Mouse (Mus musculus) frontal cortex, postnatal 14 days (tissue): ENCODE results near the gene Nup93.
A peak's percentile ranks its signal among the peaks of the same experiment; 100 is the strongest.
"Not testable (repeated sequence)": the region's sequence is repeated elsewhere in the genome, so short reads cannot be mapped to it uniquely, and the experiment has no call there.

Experiments used
- DNase-seq, 2 experiments: peaks; one replicate each; pipeline ENCODE4 v3.0.0; 2022; ENCODE audit warnings: low spot score in 2 of 2

Nup93 gene

DNA sequence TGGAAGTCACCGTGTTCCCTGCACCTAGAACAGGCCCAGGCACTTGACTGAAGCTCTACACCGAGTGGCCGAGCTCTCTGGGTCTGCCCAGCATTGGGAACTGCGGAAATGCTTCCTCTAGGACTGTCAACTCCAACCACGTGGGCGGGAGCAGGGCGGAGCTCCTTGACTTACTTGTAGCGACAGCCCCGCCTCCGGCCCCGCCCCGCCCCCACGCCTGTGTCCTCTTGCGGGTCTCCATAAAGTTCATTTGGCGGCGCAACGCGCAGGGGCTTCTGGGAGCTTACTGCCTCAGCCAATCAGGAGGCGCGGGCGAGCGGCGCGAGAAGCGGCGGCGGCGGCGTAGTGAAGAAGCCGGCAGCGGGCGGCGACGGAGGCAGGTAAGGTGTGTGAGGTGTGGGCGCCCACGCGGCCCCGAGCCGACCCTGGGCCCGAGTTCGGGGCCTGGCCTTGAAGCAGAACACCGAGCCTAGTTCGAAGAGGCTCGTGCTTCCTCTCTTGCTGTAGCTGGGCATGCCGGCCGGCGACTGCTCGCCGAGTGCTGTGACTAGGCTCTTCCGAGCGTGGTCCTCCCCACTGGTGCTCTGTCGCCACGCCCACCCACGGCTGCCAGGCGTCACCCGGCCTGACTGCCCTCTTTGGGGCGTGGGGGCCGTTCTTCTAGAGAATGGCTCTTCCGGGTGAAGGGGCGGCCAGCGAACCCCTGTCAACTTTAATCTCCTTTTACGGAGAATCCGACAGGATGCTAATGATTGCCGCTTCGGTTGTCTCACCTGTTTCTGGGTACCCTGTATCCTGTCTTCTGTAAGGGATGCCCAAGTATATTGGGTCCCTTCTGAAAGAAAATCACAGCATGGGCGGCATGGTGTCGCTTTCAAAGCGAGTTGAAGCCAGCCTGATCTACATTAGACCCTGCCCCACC is at the start of gene Nup93:
Gene Nup93, plus strand, starts transcription at position 313 of the 922 bp plus-strand sequence.
- DNase-seq = peak; percentile 98

DNA sequence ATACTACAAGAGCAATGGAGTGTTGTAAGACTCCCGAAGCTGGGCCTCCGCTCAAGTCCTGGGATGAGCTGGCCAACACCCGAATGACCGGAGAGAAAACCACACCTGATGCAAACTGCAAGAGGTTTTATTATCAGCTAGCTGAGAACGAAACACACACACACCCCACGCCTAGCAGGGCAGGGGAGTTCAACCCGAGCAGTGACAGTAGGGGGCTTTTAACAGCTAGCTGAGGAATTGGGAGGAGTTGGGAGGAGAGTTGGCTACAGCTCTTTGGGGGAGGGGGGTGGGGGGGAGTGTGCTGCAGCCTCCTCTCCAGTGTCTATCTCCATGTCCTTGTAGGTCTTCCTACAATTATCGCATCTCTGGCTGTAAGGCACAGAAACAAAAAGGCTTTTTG is 48.6 kb upstream of the Nup93 start:
- not testable (repeated sequence) for DNase-seq

DNA sequence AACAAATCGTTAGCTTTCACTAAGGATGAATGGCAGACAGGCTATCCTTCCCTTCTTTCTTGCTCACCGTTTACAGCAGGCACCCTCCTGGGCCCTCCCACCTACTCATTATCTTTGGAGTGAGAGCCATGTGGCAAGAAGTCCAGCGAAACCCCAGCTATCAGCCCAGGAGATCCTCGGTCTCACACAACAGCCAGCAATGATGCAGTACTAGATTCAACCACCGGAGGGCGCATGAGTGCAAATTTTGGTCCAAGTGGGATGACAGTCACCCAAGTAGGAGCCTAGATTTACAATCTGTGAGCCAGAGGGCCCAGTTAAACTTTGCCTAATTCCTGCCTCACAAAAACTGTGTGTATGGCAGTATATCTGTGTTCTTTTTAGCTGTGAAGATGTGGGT is 47.1 kb upstream of the Nup93 start:
- peak; percentile 81 to 94 for DNase-seq

DNA sequence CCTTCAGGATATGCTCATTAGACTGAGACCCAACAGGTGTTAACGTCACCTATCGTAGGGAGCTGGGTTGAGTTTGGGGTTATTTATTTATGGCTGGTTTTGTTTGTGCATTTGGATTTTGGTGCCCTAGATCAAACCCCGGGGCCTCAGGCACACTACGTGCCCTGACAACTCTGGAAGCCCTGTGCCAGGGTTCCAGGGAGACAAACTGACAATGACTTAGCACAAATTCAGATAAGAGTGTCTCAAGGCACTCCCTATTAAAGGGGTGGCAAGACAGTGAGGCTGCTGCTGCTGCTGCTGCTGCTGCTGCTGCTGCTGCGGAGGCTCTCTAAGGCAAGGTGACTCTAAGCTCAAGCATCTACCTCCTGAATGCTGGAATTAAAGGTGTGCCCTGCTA is 44.8 kb upstream of the Nup93 start:
- DNase-seq = no peak

DNA sequence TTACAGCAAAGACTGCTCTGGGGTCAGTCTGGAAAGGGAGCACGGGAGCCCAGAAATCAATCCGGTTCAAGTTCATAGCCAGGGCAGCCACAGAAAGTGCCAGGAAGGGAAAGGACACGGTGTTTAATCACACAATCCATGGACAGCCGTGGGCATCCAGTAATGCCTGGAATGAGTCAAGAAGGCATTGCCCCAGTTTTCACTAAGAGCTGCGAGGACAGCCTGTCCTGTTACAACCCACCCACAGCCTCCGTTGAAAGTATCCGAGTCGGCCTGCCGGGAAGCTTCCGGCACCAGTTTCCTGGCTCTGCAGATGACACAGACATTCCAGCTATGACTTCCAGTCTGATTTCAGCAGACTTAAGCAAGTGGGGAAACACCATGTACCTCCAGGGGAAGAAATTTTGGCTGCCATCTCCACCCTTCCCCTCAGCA is 43.0 kb upstream of the Nup93 start:
- DNase-seq = no peak

DNA sequence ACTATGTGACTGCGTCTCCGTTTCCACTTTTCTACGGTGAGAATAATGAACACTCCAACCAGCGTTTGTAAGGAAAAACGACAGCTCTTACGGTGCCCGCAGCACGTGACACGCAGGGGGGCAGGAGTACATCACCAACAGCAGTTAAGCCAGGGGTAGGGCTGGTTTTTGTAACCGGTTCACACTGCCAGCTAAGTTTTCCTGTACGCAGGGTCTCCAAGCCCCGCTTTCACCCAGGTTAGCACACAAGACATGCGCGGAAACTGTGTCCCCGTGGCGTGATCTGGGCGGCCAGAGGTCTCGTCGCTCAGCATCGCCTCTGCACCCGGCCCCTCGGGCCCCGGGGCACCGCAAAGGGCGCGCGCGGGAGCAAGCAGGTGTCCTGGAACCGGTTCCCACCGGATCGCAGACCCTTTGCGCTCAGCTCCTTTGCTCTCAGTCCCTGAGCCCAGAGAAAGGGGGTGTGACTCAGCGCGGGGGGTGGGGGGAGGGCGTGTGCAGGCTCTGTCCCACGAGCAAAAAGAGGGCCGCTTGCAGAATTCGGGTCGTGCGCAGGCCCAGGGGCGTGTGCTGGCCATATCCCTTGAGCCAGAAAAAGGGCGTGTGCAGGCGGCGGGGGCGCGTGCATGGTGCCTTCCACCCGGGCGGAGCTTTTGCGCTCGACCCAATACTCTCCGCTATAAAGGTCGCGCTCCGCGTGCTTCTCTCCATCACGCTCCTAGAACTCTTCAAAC is 42.1 kb upstream of the Nup93 start, which contains the start of gene Mt2:
Gene Mt2, plus strand, starts transcription at position 590 of the 734 bp plus-strand sequence.
- DNase-seq = peak; percentile 48 to 68

DNA sequence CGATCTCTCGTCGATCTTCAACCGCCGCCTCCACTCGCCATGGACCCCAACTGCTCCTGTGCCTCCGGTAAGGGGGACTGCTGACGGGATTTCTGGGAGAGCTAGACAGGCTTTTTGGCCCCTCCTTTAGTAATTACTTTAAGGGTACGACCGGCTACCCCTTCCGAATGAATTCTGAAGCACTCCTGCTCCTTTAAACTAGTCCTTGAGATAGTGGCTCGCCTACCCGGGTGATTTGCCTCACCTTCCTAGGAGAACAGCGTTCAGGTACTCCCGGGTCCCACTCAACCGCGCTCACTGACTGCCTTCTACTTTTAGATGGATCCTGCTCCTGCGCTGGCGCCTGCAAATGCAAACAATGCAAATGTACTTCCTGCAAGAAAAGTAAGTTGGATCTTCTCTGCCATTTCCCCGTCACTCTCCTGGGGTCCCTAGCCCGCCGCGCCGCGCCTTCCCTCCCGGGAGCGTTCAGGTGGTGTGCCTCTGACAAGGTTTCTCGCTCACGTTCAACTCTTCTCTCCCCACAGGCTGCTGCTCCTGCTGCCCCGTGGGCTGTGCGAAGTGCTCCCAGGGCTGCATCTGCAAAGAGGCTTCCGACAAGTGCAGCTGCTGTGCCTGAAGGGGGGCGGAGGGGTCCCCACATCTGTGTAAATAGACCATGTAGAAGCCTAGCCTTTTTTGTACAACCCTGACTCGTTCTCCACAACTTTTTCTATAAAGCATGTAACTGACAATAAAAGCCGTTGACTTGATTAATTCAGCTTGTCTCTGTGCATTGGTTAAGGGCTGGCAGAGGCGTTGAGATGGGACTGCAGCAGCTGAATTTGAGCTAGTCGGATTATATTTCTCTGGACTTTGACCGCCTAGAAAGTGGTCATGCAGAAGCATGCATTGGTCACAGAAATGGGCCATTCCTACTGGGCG is 41.3 kb upstream of the Nup93 start:
- no peak for DNase-seq

DNA sequence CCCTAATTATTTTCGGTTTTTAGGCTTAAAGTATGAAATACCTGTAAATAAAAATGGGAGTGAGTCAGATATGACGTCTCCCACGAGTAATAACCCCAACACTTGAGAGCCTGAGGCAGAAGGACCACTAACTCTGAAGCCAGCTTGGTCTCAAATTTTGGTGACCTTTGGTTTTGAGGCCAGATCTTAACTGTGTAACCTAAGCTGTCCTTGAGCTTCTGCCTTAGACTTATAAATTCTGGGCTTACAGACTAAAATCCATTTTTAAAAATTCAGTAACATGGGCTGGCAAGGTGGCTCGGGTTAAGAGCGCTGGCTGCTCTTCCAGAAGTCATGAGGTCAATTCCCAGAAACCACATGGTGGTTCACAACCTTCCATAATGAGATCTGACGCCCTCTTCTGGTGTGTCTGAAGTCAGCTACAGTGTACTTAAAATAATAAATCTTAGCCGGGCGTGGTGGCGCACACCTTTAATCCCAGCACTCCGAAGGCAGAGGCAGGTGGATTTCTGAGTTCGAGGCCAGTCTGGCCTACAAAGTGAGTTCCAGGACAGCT is 40.4 kb upstream of the Nup93 start:
- no peak for DNase-seq

DNA sequence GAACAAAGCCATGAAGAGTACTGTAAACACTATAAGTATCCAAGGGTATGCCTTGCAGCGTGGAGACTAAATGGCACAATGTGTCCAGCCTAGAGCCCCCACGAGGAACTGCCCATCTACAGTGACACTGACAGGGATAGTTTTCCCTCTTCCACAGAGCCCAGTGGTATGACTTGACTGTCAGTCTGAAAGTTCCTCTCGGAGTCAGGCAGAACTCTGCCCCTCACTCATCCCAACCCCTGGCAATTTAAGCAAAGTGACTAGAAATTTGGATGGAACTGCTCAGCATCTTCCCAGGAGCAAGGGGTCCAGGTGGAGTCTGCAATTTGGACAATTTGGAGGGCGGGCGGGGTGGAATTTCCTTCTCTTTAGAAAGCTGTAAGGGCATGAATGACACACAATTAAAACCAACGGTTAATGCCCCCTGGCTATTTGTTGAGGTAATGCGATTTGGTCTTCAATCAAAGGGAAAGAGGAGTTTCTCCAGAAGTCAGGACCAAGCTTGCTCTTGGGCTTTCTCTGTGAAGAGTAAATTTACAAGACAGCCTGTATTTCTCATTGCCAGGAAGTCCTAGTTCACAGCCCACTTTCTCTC is 39.6 kb upstream of the Nup93 start:
- no peak for DNase-seq

DNA sequence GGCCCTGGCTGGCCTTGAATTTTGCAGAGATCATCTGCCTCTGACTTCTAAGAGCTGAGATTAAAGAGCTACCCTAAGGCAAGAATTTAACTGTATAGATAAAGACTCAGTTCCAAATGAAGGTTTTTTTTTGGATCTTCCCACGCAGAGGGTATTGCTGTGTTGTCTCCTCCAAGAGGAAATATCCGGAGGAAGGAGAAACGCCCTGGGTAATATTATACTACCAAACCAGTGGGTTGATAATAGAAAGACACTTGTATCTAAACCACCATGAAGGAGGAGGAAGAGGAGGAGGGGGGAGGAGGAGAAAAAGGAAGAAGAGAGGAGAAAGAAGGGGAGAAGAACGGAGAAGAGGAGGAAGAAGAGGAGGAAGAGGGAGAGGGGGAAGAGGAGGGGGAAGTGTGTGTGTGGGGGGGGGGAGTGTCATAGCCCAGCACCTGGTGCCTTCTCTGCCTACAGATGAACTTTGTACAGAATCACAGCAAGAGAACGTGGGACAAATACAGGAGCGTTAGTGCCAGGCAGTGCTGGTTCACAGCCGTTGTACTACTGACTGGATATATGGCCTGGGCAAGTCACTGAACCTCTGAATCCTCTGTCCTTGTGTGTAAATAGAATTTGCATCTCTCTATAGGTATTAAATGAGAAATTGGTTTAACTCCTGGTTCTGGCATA is 36.5 kb upstream of the Nup93 start:
- no peak for DNase-seq

DNA sequence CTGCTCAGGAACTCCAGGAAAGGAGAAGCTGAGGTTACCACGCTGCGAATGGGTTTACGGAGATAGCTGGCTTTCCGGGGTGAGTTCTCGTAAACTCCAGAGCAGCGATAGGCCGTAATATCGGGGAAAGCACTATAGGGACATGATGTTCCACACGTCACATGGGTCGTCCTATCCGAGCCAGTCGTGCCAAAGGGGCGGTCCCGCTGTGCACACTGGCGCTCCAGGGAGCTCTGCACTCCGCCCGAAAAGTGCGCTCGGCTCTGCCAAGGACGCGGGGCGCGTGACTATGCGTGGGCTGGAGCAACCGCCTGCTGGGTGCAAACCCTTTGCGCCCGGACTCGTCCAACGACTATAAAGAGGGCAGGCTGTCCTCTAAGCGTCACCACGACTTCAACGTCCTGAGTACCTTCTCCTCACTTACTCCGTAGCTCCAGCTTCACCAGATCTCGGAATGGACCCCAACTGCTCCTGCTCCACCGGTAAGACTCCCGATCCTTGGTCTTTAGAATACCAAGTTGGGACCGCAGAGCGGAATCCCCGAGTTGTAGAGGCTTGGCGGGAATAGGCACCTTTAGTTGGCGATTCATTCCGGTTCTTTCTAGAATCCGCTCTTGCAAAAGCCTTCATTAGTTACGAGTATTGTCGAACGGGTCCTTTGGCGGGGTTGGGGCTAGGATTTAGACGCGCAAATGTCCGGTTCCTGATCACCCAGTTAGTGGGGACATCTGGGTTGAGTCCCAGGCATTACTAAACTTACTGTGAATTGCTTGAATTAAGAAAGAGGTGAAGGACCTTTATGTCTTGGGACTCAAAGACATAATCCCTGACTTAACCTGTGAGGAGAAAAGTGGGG is 35.3 kb upstream of the Nup93 start, which contains the start of gene Mt1:
Gene Mt1, plus strand, starts transcription at position 226 of the 856 bp plus-strand sequence.
- DNase-seq = peak; percentile 75 to 85

DNA sequence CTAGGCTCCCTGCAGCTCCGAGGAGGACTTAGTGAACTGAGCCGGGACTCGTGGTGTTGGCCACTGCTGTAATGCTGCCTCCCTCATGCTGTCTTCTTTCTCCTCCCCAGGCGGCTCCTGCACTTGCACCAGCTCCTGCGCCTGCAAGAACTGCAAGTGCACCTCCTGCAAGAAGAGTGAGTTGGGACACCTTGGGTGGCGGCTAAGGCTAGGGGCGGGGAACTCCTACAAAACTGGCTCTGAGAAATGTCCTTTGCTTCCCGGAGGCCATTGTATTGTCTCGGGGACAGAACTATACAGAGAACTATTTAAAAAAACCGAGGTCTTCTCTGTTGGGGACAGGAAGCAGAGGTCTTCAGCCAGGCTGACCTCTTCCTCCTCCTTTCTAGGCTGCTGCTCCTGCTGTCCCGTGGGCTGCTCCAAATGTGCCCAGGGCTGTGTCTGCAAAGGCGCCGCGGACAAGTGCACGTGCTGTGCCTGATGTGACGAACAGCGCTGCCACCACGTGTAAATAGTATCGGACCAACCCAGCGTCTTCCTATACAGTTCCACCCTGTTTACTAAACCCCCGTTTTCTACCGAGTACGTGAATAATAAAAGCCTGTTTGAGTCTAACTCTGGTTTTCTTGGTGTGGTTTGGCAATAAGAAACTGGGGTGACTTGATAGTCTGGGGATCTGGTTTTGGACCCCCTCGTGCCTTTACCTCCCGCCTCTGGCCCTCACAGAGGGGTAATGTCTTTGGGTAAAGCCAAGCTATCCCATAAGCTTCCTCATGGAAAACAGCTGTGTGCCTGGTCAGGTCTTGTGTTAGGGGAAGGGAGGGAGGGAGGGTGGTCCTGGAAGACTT is 34.4 kb upstream of the Nup93 start:
- no peak for DNase-seq

DNA sequence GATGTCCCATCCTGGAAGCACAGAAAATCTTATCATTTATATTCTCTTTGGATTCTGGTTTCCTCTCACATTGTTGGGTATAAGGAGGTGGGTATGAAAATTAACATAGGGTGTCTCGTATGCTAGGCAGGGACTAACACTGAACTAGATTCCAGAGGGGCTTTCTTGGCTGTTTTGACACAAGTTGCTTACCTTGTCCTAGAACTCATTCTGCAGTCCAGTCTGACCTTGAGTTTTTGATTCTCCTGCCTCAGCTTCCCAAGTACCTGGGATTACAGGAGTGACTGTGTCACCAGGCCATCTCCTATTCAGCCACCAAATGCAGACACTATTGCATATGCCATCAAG is 33.8 kb upstream of the Nup93 start:
- DNase-seq = no peak

DNA sequence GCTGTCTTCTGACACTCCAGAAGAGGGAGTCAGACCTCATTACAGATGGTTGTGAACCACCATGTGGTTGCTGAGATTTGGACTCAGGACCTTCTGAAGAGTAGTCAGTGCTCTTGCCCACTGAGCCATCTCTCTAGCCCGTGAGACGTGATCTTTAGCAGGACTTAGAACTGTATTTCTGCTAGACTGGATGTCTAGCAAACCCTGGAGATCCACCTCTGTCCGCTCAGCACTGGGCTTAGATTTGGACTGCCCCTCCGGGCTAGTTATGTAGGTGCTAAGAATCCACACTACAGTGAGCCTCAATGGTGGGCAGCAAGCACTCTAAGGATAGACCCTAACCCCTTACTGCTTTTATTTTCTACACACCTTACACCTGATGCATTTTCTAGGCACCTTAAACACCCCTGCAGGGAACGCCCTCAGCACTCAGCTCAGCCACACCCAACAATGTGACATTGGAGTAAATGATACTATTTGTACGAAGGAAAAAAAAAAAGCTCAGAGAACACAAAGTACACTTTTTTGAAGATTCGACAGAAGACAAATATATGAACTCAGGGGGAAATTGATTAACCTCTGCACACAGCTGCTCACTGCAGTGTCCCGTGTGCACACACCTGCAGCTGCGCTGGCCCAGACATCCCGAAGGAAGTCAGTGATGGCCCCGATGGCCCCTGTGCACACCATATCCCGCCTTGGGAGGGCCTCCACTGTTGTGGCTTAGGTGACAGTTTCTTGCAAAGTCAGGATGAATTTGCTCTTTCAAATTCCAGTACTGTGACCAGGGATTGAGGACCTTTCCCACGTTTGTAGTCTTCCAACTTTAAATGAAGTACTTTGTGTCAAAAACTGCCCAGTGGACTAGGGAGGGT is 32.1 kb upstream of the Nup93 start:
- no peak for DNase-seq

DNA sequence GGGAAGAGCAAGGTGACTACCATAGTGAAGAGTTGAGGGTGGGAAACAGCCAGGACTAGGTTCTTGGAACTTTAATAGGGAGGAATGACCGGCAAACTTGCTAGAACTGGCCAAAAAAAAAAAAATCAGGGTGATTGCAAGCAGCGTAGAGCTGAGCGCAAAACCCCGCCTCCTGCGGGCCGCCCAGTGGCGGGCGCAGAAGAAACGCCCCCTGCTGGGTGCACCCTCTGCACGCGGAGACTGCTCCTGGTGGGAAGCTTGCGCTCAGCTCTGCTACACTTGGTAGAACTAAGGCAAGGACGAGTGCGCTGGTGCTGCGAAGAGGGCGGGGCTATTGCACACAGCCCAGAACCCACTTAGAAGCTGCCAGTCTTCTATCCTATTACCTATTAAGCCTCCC is 31.2 kb upstream of the Nup93 start:
- peak in 1 of 2 experiments; percentile 40 for DNase-seq

DNA sequence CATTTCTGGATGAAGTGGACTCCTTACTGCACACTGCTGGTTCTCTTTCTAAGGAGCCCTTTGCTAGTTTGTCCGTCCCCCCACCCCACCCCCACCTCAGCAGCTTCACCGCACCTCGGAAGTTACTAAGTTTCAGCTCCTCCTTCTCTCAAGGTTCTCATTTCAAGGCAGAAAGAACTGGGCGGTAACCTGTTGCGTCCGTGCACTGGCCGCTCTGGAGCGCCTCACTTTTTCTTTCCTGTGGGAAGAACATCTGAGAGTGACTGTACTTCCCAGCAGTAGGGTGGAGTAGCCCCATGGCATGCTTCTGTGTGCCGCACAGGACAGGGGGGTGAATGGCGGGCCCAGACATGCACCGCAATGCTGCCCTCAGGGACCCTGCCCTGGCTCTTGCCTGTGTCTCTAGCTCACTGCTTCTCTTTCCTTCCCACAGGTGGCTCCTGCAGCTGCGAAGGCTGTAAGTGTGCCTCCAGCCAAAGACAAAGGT is 30.0 kb upstream of the Nup93 start:
- no peak for DNase-seq

DNA sequence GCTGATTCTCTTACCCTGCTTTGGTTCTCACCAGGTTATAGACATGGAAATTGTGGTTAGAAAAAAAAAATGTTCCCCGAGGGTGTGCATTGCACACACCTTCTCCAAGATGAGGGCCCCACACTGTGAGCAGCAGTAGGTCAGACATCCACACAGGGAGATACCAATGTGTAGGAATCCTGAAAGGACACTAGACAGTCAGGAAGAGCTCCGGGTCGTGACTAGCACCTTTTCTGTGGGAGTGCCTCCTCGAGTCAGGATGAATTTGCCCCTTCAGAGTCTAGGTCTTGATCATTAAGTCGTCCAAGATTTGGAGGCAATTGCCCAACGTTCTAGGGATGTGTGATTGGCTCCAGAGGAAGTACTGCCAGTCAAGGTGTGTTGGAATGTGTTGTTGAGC is 28.6 kb upstream of the Nup93 start:
- no peak for DNase-seq
